Mouse (Mus musculus) hindbrain, postnatal 0 days (tissue): ENCODE measurements at regions not wholly inside any gene's neighbourhood (a gene's known extent, or its start where the extent isn't known, plus 50 kb on each side); places are given as distances from the start of the nearest gene placed in this dataset.

Experiments
- ATAC-seq: fragments of 200-750 bp; cut with Nextera tagmentation; 2 replicates; pipeline ENCODE4 v1.8.0; 2017; ENCODE audit warnings: mild to moderate bottlenecking, moderate TSS enrichment, moderate library complexity
- DNase-seq: peaks from one replicate; pipeline ENCODE4 v3.0.0-alpha.2; 2015; ENCODE audit warnings: low spot score
- H3K27ac ChIP-seq: fragments of 300-500 bp; sonication (generic); 2 replicates; pipeline ENCODE4 v1.5.1; 2014; ENCODE audit warnings: mild to moderate bottlenecking
- H3K27me3 ChIP-seq: fragments of 300-500 bp; sonication (generic); 2 replicates; pipeline ENCODE4 v1.6.1; 2014; ENCODE audit warnings: low read length, mixed read lengths; ENCODE audit not compliant: insufficient read depth
- H3K36me3 ChIP-seq: fragments of 300-500 bp; sonication (generic); 2 replicates; pipeline ENCODE4 v1.6.1; 2014; ENCODE audit warnings: low read length, mixed read lengths; ENCODE audit not compliant: insufficient read depth
- H3K4me1 ChIP-seq: fragments of 300-500 bp; sonication (generic); 2 replicates; pipeline ENCODE4 v1.6.1; 2014; ENCODE audit warnings: antibody characterized with exemption, low read length, mixed read lengths; ENCODE audit not compliant: insufficient read depth
- H3K4me2 ChIP-seq: fragments of 300-500 bp; sonication (generic); 2 replicates; pipeline ENCODE4 v1.6.1; 2014; ENCODE audit warnings: low read depth, mild to moderate bottlenecking, low read length, moderate library complexity, mixed read lengths
- H3K4me3 ChIP-seq: fragments of 300-500 bp; sonication (generic); 2 replicates; pipeline ENCODE4 v1.5.1; 2014; ENCODE audit warnings: low read length
- H3K9ac ChIP-seq: fragments of 300-500 bp; sonication (generic); replicated peaks from 2 replicates; pipeline ENCODE4 v1.6.1; 2014; ENCODE audit warnings: mild to moderate bottlenecking, low read length, moderate library complexity, mixed read lengths
- H3K9me3 ChIP-seq: fragments of 300-500 bp; sonication (generic); 2 replicates; pipeline ENCODE4 v1.6.1; 2016; ENCODE audit warnings: low read length, mixed read lengths
- CTCF ChIP-seq: IDR thresholded peaks from 2 replicates; pipeline ENCODE4 v1.5.1; 2016; ENCODE audit warnings: antibody characterized with exemption, control low read depth, low read depth
- WGBS: fragments of 180-500 bp; shearing (Covaris S2); extraction: QIAGEN DNeasy Blood & Tissue Kit; methylation state at CpG from one replicate; pipeline ENCODE4 v1.1.7; 2014; 5-methylcytosine and 5-hydroxymethylcytosine counted together

DNA sequence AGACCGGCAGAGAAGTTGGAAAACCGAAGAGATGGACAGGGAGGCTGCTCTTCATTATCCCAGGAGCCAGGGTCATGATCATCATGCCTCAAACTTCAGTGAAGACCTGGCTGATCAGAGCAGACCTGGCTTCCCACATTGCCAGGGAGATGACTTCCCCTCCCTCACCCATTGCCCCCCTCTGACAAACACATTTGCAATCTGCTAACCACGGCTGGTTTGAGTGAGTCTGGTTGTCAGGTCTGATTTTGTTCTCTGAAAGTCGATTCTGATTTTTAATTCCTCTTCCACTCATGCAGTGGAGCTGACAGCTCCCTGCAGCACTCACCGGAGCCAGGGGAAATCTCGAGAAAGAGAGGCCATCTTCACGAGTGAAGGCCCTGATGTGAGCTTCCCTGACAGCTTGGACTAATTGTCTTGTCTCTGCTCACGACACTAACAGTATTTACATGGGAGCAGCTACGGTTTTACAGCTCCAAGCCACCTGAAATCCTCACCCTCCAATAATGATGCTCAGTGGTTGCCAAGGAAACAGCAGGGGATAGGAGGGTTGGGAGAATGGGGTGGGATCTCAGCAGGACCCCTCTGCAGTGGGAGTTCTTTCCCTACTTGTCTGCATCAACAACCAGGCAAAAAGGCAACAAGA, 124.2 kb downstream of the Chst1 start:
- Histone ChIP-seq H3K27me3 (no peaks in the 10 kb centered on the region), H3K27ac (peak overlapping the region; percentile 76), H3K4me3 (no peak overlapping the region), H3K4me2 (no peak overlapping the region), H3K9ac (no peak overlapping the region), H3K4me1 (peaks cover 18% of the 10 kb centered on the region), H3K9me3 (no peaks in the 10 kb centered on the region), H3K36me3 (no peaks in the 10 kb centered on the region)
- ATAC-seq (peak; percentile 70), DNase-seq (peak; percentile 73)
- TF ChIP-seq CTCF = no peak
- WGBS = 20% methylated on average over 9 of the region's 9 CpGs

DNA sequence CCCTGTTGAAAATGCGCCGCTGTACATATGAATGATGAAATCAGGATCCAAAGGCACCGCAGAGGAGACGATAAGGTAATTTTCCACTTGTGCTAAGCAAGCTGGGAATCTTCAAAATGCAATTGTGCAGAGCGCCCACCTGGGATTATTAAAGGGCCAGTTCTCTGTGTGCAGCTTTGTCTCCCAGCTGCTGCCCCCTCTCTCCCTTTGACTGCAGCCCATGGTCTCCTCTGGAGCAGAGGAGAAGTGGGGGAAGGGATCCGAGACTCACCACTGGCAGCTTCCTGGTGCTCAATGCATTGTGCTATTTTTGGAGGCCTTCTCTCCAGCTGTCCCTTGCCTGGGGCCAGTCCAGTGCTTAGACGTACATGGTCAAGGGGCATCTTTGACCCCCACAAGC, 127.1 kb downstream of the Chst1 start:
- no peak for TF ChIP-seq CTCF
- ATAC-seq (peak; percentile 38; the same call in 1 of the 2 replicates), DNase-seq (peak; percentile 60)
- H3K9ac ChIP-seq = no peak overlapping the region
- H3K36me3 ChIP-seq = no peaks in the 10 kb centered on the region
- H3K4me2 ChIP-seq = no peak overlapping the region
- 0 out of 2 replicates have a peak overlapping the region, but pooled peaks have one; percentile 26 for H3K27ac ChIP-seq
- no peaks in the 10 kb centered on the region for H3K27me3 ChIP-seq
- H3K9me3 ChIP-seq = no peaks in the 10 kb centered on the region
- no peak overlapping the region for H3K4me3 ChIP-seq
- WGBS = 30% methylated on average over 7 of the region's 7 CpGs
- H3K4me1 ChIP-seq = peaks cover 18% of the 10 kb centered on the region

DNA sequence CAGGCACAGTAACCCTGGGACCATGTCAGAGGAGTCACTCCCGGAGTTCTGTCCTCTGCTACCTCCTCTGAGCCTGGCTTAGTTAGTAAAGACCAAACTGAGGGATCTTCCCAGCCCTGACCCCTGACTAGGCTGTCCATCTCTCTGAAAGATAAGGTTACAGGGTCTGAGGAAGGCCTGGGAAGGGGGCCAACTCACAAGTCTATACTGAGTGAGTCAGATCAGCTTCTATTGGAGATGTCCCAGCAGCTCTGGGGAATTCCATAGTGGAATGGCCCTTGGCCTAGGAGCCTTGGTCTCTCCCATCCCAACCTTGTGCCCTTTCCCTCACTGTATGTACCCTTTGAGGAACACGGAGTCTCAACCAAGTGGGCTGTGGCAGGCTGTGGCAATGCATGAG, 127.7 kb downstream of the Chst1 start:
- 0 out of 2 replicates have a peak overlapping the region, but pooled peaks have one; percentile 26 for H3K27ac ChIP-seq
- H3K4me2 ChIP-seq = no peak overlapping the region
- DNase-seq (no peak), ATAC-seq (no peak)
- peaks cover 18% of the 10 kb centered on the region for H3K4me1 ChIP-seq
- H3K4me3 ChIP-seq = no peak overlapping the region
- no peak for TF ChIP-seq CTCF
- no peaks in the 10 kb centered on the region for H3K27me3 ChIP-seq
- no peaks in the 10 kb centered on the region for H3K36me3 ChIP-seq
- H3K9me3 ChIP-seq = no peaks in the 10 kb centered on the region
- WGBS = 90% methylated on average over 2 of the region's 2 CpGs
- H3K9ac ChIP-seq = no peak overlapping the region

- Histone ChIP-seq H3K4me3 (no peak overlapping the region), H3K36me3 (no peaks in the 10 kb centered on the region), H3K27me3 (no peaks in the 10 kb centered on the region), H3K4me1 (peaks cover 16% of the 10 kb centered on the region), H3K4me2 (no peak overlapping the region), H3K9me3 (no peaks in the 10 kb centered on the region), H3K9ac (no peak overlapping the region), H3K27ac (no peak overlapping the region)
- WGBS = 54% methylated on average over 3 of the region's 3 CpGs
- TF ChIP-seq CTCF = no peak; the same call in 1 of the 2 replicates
- 0 out of 2 replicates have a peak, but pooled peaks have one; percentile 22 for ATAC-seq
- no peak for DNase-seq
Observed at GRCm38 (mm10) chr2:92728388-92728787, 128.9 kb downstream of the Chst1 start.

DNA sequence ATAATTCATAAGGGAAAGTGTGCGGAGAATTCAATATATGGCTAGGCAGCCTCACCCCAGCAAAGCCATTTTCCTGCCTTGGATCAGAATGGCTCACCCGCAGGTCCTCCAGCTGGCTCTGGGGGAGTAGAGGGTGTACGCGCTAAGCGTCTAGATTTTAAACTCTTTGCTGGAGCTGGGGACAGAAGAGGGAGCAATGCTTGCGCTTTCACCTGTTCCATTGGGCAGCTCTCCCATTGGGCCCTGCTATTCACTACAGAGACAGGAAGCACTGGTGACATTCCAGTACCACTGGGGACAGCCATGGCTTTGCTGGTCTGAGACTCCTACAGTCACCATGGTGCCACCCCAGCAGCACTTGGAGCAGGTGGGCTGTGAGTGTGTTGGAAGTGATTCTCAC, 130.9 kb downstream of the Chst1 start:
- Histone ChIP-seq H3K36me3 (no peaks in the 10 kb centered on the region), H3K4me3 (no peak overlapping the region), H3K4me2 (no peak overlapping the region), H3K27me3 (no peaks in the 10 kb centered on the region), H3K4me1 (peaks cover 9% of the 10 kb centered on the region; the same call in 1 of the 2 replicates), H3K9ac (no peak overlapping the region), H3K27ac (no peak overlapping the region), H3K9me3 (no peaks in the 10 kb centered on the region)
- no peak for ATAC-seq
- DNase-seq = no peak
- TF ChIP-seq CTCF = no peak
- WGBS = 94% methylated on average over 6 of the region's 6 CpGs

DNA sequence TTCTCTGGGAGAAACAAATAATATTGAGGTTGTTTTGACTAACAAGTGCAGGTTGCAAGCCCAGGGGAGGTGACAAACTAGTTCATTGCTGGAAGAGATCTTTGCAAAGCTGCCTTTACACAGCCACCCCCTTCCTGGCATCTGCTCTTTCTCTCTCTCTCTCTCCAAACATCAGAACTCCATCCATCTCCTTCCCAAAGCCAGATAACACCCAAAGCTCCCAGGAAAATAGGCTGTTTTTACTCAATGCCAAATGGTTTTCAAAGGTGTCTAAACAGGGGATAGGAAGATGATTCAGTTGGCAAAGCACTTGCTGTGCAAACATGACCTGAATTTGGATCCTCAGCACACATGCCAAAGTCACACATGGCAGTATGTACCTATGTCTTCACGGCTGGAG, 133.9 kb downstream of the Chst1 start:
- no peaks in the 10 kb centered on the region for H3K36me3 ChIP-seq
- no peak overlapping the region for H3K4me2 ChIP-seq
- no peaks in the 10 kb centered on the region for H3K4me1 ChIP-seq
- DNase-seq (no peak), ATAC-seq (no peak)
- no peak overlapping the region for H3K4me3 ChIP-seq
- no peak overlapping the region for H3K27ac ChIP-seq
- H3K27me3 ChIP-seq = no peaks in the 10 kb centered on the region
- no peak overlapping the region for H3K9ac ChIP-seq
- WGBS = 91% methylated on average over 1 of the region's 1 CpGs
- H3K9me3 ChIP-seq = no peaks in the 10 kb centered on the region
- no peak for TF ChIP-seq CTCF

DNA sequence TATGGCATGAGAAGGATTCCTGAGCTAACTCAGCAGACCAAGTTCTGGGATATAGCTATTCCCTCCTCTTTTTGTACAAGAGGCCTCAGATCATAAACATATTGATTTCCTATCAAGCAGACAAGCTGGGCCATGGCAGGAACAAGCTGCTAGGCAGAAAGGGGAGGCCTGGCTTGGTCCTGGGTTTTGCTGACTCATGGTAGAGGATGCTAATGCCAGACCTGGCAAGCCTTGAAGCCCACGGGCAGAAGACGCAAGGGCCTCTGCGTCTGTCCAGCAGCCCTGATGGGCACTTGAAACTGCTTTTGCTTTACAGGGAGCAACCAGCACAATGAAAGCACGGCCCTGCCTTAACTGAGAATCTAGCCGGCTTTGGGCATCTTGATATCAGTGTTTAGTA, 136.3 kb downstream of the Chst1 start:
- Histone ChIP-seq H3K36me3 (no peaks in the 10 kb centered on the region), H3K9ac (no peak overlapping the region), H3K4me1 (no peaks in the 10 kb centered on the region), H3K27me3 (no peaks in the 10 kb centered on the region), H3K27ac (no peak overlapping the region), H3K4me3 (no peak overlapping the region), H3K4me2 (no peak overlapping the region), H3K9me3 (no peaks in the 10 kb centered on the region)
- DNase-seq (no peak), ATAC-seq (no peak)
- 70% methylated on average over 5 of the region's 5 CpGs for WGBS
- no peak for TF ChIP-seq CTCF
